Mouse (Mus musculus) layer of hippocampus, postnatal 36 days (tissue): ENCODE data around the gene Gm17657. TPM values are rescaled to one million over a fixed set of nuclear protein-coding genes. Genes with fewer than 3 reads are reported as not detected.
"Not testable (repeated sequence)": the region's sequence is repeated elsewhere in the genome, so short reads cannot be mapped to it uniquely, and the experiment has no call there.

Experiments
- DNase-seq, 2 experiments: peaks; one replicate each; pipeline ENCODE4 v3.0.0; 2022
- total RNA-seq, 2 experiments: library from RNA; stranded (reverse); gene quantifications; 2 replicates each; pipeline ENCODE4 v1.2.3; 2021

The Gm17657 gene
- total RNA-seq, 2 experiments from 2014 or later, result not detected

GRCm38 (mm10) chr17:29545241-29545640, 4.2 kb downstream of the Gm17657 start:
- DNase-seq, result no peak

- DNase-seq, result no peak
Observed at GRCm38 (mm10) chr17:29544064-29544463, 5.4 kb downstream of the Gm17657 start.

GRCm38 (mm10) chr17:29542831-29543690, 6.4 kb downstream of the Gm17657 start:
- DNase-seq, result peak; percentile 29 to 30

- no peak for DNase-seq
Observed at GRCm38 (mm10) chr17:29541419-29541818, 8.0 kb downstream of the Gm17657 start.

- DNase-seq, result no peak
Observed at GRCm38 (mm10) chr17:29540426-29540825, 9.0 kb downstream of the Gm17657 start.

GRCm38 (mm10) chr17:29533866-29534265, 15.6 kb downstream of the Gm17657 start:
- DNase-seq, result no peak

GRCm38 (mm10) chr17:29531757-29532384, 17.6 kb downstream of the Gm17657 start:
- DNase-seq, result no peak

- DNase-seq, result no peak
Observed at GRCm38 (mm10) chr17:29531278-29531677, 18.2 kb downstream of the Gm17657 start.

GRCm38 (mm10) chr17:29530508-29530907, 18.9 kb downstream of the Gm17657 start:
- DNase-seq, result no peak

- no peak for DNase-seq
Observed at GRCm38 (mm10) chr17:29528568-29529187, 20.8 kb downstream of the Gm17657 start.

- no peak for DNase-seq
Observed at GRCm38 (mm10) chr17:29525613-29526012, 23.8 kb downstream of the Gm17657 start.

GRCm38 (mm10) chr17:29519731-29520130, 29.7 kb downstream of the Gm17657 start:
- no peak for DNase-seq

- not testable (repeated sequence) for DNase-seq
Observed at GRCm38 (mm10) chr17:29518665-29519064, 30.8 kb downstream of the Gm17657 start.

- DNase-seq, result peak; percentile 76 to 80
Observed at GRCm38 (mm10) chr17:29514435-29514834, 35.0 kb downstream of the Gm17657 start.

GRCm38 (mm10) chr17:29513044-29513730, 36.3 kb downstream of the Gm17657 start:
- DNase-seq, result no peak

GRCm38 (mm10) chr17:29510691-29511090, 38.7 kb downstream of the Gm17657 start:
- no peak for DNase-seq

GRCm38 (mm10) chr17:29508927-29509608, 40.4 kb downstream of the Gm17657 start:
- DNase-seq, result no peak

- no peak for DNase-seq
Observed at GRCm38 (mm10) chr17:29503700-29504099, 45.7 kb downstream of the Gm17657 start.

- DNase-seq, result no peak
Observed at GRCm38 (mm10) chr17:29502669-29503665, 46.5 kb downstream of the Gm17657 start.

GRCm38 (mm10) chr17:29502005-29502668, 47.3 kb downstream of the Gm17657 start:
- no peak for DNase-seq
